Mouse (Mus musculus) heart, postnatal 25 days (tissue): Measurements from ENCODE around the gene Polr3gl. TPM values are rescaled to one million over a fixed set of nuclear protein-coding genes. Genes with fewer than 3 reads are reported as not detected.

Source experiments
- DNase-seq: peaks from one replicate; pipeline ENCODE4 v3.0.0; 2022; ENCODE audit warnings: low spot score
- intact Hi-C: fragments of 180-260 bp; cut with DNase I; formaldehyde crosslinking; loops from one replicate; pipeline ENCODE4 v1.15.1; 2025
- total RNA-seq, 2 experiments: library from RNA; stranded (reverse); gene quantifications; 2 replicates each; pipeline ENCODE4 v1.2.3; 2021

Polr3gl gene
- total RNA-seq, 2 experiments from 2014 or later, result 25.2 to 25.9 TPM

GRCm38 (mm10) chr3:96559398-96559910 lies 34.5 kb downstream of the Polr3gl start:
- no peak for DNase-seq
- intact Hi-C loops, result no loop called here

DNA sequence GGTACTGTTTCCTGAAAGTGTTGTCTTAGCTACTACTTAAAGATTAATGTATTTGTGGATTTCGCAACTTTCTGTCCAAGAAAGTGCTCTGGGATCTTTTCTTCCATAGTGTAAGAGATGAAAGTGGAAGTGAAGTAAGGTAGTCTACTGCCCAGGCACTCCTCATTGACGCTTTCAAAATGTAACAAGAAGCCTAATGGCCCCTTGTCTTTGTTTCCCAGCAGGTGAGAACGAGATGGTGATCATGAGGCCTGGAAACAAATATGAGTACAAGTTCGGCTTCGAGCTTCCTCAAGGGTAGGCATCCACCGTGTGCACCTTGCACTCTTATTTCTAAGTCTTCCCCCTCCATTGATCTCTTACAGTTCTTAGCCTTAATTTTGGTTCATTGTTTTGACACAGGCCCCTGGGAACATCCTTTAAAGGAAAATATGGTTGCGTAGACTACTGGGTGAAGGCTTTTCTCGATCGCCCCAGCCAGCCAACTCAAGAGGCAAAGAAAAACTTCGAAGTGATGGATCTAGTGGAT lies 35.2 kb downstream of the Polr3gl start:
- no peak for DNase-seq
- intact Hi-C loops, result no loop called here

GRCm38 (mm10) chr3:96558159-96558558 lies 35.8 kb downstream of the Polr3gl start:
- intact Hi-C loops, result no loop called here
- no peak for DNase-seq

- DNase-seq, result peak; percentile 100
- intact Hi-C loops, result loop anchor here (1.0 kb wide), 1 partner anchor 19 kb away; the partner anchor contains the start of gene Gm16253
These were observed 36.3 kb downstream of the Polr3gl start, which contains the start of gene Txnip for GRCm38 (mm10) chr3:96557694-96558093. Gene Txnip (plus strand): TSS chr3:96557957.

GRCm38 (mm10) chr3:96556651-96557635 lies 37.0 kb downstream of the Polr3gl start:
- DNase-seq, result no peak
- intact Hi-C loops, result loop anchor here (1.0 kb wide), 1 partner anchor 19 kb away; the partner anchor contains the start of gene Gm16253

DNA sequence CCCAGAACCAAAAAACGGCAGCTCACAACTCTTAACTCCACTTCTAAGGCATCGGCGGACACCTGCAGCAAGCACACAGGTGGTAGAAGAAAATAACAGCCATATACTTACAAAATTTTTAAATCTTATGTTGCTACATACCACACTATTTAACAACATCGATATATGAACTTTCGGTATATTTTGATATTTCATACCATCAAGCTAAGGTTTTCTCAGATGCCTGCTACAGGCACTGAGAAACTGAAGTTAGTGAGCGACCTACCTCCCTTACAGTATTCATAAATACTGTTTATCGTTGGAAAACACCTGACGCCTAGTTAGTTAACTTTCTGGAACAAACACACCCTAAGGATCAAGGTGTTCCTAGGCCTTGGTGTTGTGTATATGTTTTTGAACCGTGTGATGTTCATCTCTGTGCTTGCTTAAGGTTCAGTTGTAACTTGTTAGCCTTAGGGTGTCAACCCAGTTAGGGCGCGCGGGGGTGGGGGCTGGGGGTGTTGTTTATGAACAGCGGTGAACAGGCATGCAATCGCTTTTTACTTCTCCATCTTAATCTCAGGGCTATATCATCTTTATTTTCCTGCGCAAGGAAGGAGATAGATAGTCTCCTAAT lies 37.9 kb downstream of the Polr3gl start:
- intact Hi-C loops, result no loop called here
- no peak for DNase-seq

DNA sequence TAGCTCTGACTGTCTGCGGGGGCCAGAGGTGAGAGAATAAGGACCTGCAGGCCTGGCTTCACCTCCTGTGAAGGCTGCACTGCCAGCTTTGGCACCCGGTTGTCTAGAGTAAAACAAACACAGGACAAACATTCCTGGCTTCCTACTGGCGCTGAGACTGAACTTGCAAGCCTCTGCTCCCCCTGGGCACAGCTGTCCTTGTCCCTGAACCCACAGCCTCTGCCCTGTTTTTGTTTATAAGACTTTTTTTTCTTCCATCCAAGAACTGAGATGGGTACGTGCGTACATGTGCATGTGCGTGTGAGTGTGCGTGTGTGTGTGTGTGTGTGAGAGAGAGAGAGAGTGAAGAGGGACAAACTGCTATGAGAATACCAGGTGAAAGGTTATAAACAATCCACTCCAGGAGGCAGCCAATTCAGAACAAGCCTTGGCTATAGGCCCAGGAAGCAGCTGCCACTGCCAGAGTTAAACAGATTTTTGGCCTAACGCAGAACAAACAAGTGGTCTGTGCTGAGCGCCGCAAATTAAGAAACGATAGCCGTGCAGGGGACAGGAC lies 38.9 kb downstream of the Polr3gl start:
- DNase-seq, result peak; percentile 82
- intact Hi-C loops, result no loop called here

- DNase-seq, result no peak
- intact Hi-C loops, result no loop called here
These were observed 39.7 kb downstream of the Polr3gl start for GRCm38 (mm10) chr3:96554251-96554650.

DNA sequence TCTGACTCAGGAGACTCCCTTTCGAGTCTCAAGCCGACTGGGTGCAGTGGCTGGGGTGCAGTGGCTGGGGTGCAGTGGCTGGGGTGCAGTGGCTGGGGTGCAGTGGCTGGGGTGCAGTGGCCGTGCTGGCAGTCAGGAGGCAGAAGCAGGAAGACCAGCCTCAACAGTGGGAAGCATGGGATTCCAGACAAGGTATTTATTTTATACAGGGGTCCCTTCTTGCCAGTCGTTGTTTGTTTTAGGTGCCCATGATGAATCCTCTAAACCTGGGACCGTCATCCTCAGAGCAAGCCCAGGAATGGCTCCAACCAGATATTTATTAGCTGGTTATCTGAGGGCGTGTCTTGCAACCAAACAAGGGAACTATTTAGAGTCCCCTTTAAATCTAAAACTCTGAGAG lies 40.4 kb downstream of the Polr3gl start:
- intact Hi-C loops, result no loop called here
- no peak for DNase-seq

GRCm38 (mm10) chr3:96551890-96552289 lies 42.1 kb downstream of the Polr3gl start:
- DNase-seq, result no peak
- intact Hi-C loops, result loop anchor here (1.0 kb wide), 1 partner anchor 28 kb away; no protein-coding TSS in a partner anchor

DNA sequence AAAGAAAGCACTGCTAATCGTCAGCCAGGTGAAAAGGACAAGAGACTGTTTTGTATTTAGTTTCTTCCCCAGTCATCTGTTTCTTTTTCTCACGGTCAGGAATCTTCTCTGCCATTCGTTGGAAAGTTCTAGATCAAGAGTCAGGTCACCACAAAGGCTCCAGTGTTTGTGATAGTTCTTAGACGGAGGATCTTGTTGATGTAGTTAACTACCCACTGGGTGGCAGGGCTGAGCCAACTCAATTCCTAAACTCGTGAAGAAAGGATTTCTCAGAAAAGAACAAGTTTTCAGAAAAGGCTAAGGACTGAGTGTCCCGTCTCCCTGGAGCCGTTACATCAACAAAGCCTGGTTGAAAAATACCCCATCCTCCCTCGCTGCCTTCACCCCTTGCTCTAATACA lies 42.8 kb downstream of the Polr3gl start:
- intact Hi-C loops, result loop anchor here (1.0 kb wide), 1 partner anchor 29 kb away; no protein-coding TSS in a partner anchor
- no peak for DNase-seq

GRCm38 (mm10) chr3:96549346-96549745 lies 44.6 kb downstream of the Polr3gl start:
- DNase-seq, result no peak
- intact Hi-C loops, result no loop called here

- no peak for DNase-seq
- intact Hi-C loops, result no loop called here
These were observed 45.2 kb downstream of the Polr3gl start for GRCm38 (mm10) chr3:96548824-96549223.

- peak; percentile 46 for DNase-seq
- intact Hi-C loops, result loop anchor here (1.0 to 2.0 kb wide), 2 partner anchors 33 to 161 kb away; partner anchors contain the start of gene Nudt17
These were observed 46.5 kb downstream of the Polr3gl start for GRCm38 (mm10) chr3:96547389-96547960.

- DNase-seq, result no peak
- intact Hi-C loops, result loop anchor here (1.0 to 2.0 kb wide), 3 partner anchors 33 to 162 kb away; partner anchors contain the start of gene Nudt17
These were observed 47.1 kb downstream of the Polr3gl start for GRCm38 (mm10) chr3:96546880-96547279.

GRCm38 (mm10) chr3:96545565-96545964 lies 48.4 kb downstream of the Polr3gl start:
- DNase-seq, result no peak
- intact Hi-C loops, result no loop called here

DNA sequence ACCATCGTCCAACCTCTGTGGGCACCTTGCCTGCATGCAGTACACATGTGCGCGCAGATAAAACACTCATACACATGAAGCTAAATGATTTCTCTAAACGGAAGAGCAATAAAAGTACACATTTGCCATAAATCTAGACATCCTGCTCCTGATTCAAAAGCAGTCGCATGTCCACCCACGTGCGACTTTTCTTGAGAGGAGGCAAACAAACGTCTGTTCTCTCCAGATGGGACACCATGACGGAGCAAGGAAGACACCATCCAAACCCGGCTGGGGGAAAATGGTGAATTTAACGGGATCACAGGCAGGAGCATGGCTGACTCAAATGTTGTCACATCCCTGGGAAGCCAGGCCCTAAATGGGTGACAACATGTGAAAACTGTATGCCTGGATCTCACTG lies 50.6 kb downstream of the Polr3gl start:
- no peak for DNase-seq
- intact Hi-C loops, result no loop called here

- intact Hi-C loops, result no loop called here
- DNase-seq, result no peak
These were observed 51.4 kb downstream of the Polr3gl start for GRCm38 (mm10) chr3:96542554-96542953.

DNA sequence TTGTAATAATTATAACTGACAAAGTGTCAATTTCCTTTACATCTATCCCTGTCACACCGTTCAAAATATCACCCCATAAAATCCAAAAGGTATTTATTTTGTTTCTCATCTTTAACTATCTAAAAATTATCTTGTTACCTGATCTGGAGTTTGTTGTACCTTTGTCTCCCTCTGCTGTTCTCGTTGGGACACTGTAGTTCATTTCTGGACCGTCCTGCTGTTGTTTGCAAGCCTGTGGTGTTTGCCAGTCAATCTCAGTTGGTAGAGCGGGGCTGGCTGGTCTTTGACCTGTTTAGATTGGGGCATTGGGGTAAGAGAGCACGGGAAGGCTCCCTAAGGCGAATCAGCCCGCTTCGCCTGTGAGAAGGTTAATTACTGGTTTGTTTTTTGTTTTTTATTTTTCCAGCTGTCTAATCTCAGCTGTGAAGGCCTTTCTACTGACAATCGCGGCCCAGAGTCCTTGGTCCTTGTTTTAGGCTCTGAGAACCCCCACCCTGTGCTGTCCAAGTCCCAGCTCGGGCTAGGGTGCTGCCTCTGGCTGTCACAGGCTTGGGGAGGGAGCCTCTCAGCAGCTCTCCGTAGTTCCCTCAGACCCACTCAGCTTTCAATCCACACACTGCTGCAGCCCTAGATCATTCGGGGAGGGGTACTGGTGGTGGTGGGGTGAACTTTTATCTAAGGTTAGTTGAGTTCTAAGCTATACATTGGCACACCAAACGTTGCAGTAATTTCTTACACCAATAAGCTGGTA lies 52.5 kb downstream of the Polr3gl start:
- no peak for DNase-seq
- intact Hi-C loops, result no loop called here
